Mouse (Mus musculus) G1E (cell line): ENCODE data around the gene Arhgap10.

Experiments used
- CTCF ChIP-seq: IDR thresholded peaks from 2 replicates; pipeline ENCODE4 v1.5.1; 2012; ENCODE audit warnings: low read depth, low read length, inconsistent platforms, mixed read lengths
- GATA1 ChIP-seq: IDR thresholded peaks from 2 replicates; pipeline ENCODE4 v1.6.1; 2012; ENCODE audit warnings: borderline replicate concordance, low read length, inconsistent platforms, mixed read lengths
- GATA2 ChIP-seq: IDR thresholded peaks from 2 replicates; pipeline ENCODE4 v1.6.1; 2012; ENCODE audit warnings: low read depth, low read length, inconsistent platforms, borderline replicate concordance
- TAL1 ChIP-seq: conservative IDR thresholded peaks from 2 replicates; pipeline ENCODE4 v1.6.1; 2012; ENCODE audit warnings: low read depth, low read length, inconsistent platforms, mixed read lengths

GRCm38 (mm10) chr8:77459696-77460095, 58.1 kb downstream of the Arhgap10 start:
- no peak for TF ChIP-seq CTCF
- no peak for TF ChIP-seq GATA1
- TF ChIP-seq TAL1: no peak
- TF ChIP-seq GATA2: no peak
